Mouse (Mus musculus) inflammation-experienced regulatory T-cells (primary cell): Measurements from ENCODE around the gene 4922502D21Rik. TPM values are rescaled to one million over a fixed set of nuclear protein-coding genes. Genes with fewer than 3 reads are reported as not detected.

Experiments
- polyA plus RNA-seq, 2 experiments: library from polyadenylated mRNA; unstranded; fragments of 100-300 nt; shearing (Covaris generic); gene quantifications; one replicate each; pipeline ENCODE4 v1.2.1; 2017

The 4922502D21Rik gene
- polyA plus RNA-seq: not detected

GRCm38 (mm10) chr6:129331610-129332009 is at the start of gene 4922502D21Rik:
Gene 4922502D21Rik, minus strand, starts transcription at chr6:129331796.

GRCm38 (mm10) chr6:129342391-129342790 is 10.8 kb upstream of the 4922502D21Rik start, which contains the start of gene Clec12a:
Gene Clec12a, plus strand, starts transcription at chr6:129342691.

GRCm38 (mm10) chr6:129275220-129275619 is 56.4 kb downstream of the 4922502D21Rik start, which contains the start of gene Cd69:
Gene Cd69, minus strand, starts transcription at chr6:129275436.

Other genes with a start within 250 kb of the 4922502D21Rik start
- gene Clec2e, start 230.9 kb downstream of the 4922502D21Rik start, polyA plus RNA-seq: not detected
- gene Clec2d, start 151.2 kb downstream of the 4922502D21Rik start, polyA plus RNA-seq: 10 to 100 TPM; 19.6 to 36.4 TPM
- 100 to 1,000 TPM; 104 to 133 TPM for gene Cd69, start 56.4 kb downstream of the 4922502D21Rik start, polyA plus RNA-seq
- 1 to 10 TPM in 1 of 2 experiments, under 1 TPM in 1; 0.17 to 2.5 TPM for gene Clec12a, start 10.9 kb upstream of the 4922502D21Rik start, polyA plus RNA-seq
- not detected for gene Clec12b, start 54.1 kb upstream of the 4922502D21Rik start, polyA plus RNA-seq
- 1 to 10 TPM in 1 of 2 experiments, under 1 TPM in 1; 0.06 to 2.6 TPM for gene Clec1b, start 65.5 kb upstream of the 4922502D21Rik start, polyA plus RNA-seq
- gene Clec9a, start 77.1 kb upstream of the 4922502D21Rik start, polyA plus RNA-seq: not detected
- gene Clec1a, start 120.2 kb upstream of the 4922502D21Rik start, polyA plus RNA-seq: not detected
- gene Olr1, start 175.4 kb upstream of the 4922502D21Rik start, polyA plus RNA-seq: under 1 TPM in 1 of 2 experiments, not detected in 1; 0.13 TPM
- under 1 TPM in 1 of 2 experiments, not detected in 1; 0.11 TPM for gene Tmem52b, start 180.8 kb upstream of the 4922502D21Rik start, polyA plus RNA-seq
- 10 to 100 TPM in 1 of 2 experiments, 1 to 10 TPM in 1; 8.5 to 20.1 TPM for gene Gabarapl1, start 201.4 kb upstream of the 4922502D21Rik start, polyA plus RNA-seq
- not detected for gene Klre1, start 246.1 kb upstream of the 4922502D21Rik start, polyA plus RNA-seq